Mouse (Mus musculus) heart, embryonic 12.5 days (tissue): Measurements from ENCODE around the gene Adgrl3. TPM values are rescaled to one million over a fixed set of nuclear protein-coding genes. Genes with fewer than 3 reads are reported as not detected.

ENCODE experiments used
- ATAC-seq: fragments of 200-750 bp; cut with Nextera tagmentation; 2 replicates; pipeline ENCODE4 v1.8.0; 2017; ENCODE audit warnings: moderate TSS enrichment, moderate library complexity; ENCODE audit not compliant: insufficient number of reproducible peaks, low FRiP score
- H3K27ac ChIP-seq: fragments of 300-500 bp; sonication (generic); 2 replicates; pipeline ENCODE4 v1.5.1; 2016; ENCODE audit warnings: mild to moderate bottlenecking, moderate library complexity; ENCODE audit not compliant: poor library complexity, severe bottlenecking
- H3K27me3 ChIP-seq: fragments of 300-500 bp; sonication (generic); replicated peaks from 2 replicates; pipeline ENCODE4 v1.6.1; 2016; ENCODE audit warnings: mild to moderate bottlenecking, moderate library complexity
- H3K36me3 ChIP-seq: fragments of 300-500 bp; sonication (generic); 2 replicates; pipeline ENCODE4 v1.6.1; 2016; ENCODE audit warnings: mild to moderate bottlenecking, moderate library complexity
- H3K4me1 ChIP-seq: fragments of 300-500 bp; sonication (generic); replicated peaks from 2 replicates; pipeline ENCODE4 v1.6.1; 2016; ENCODE audit warnings: mild to moderate bottlenecking
- H3K4me2 ChIP-seq: fragments of 300-500 bp; sonication (generic); 2 replicates; pipeline ENCODE4 v1.6.1; 2016; ENCODE audit warnings: mild to moderate bottlenecking, moderate library complexity
- H3K4me3 ChIP-seq: fragments of 300-500 bp; sonication (generic); 2 replicates; pipeline ENCODE4 v1.5.1; 2016; ENCODE audit warnings: mild to moderate bottlenecking
- H3K9ac ChIP-seq: fragments of 300-500 bp; sonication (generic); 2 replicates; pipeline ENCODE4 v1.6.1; 2016; ENCODE audit warnings: mild to moderate bottlenecking, moderate library complexity
- H3K9me3 ChIP-seq: fragments of 300-500 bp; sonication (generic); replicated peaks from 2 replicates; pipeline ENCODE4 v1.6.1; 2016; ENCODE audit warnings: mild to moderate bottlenecking, moderate library complexity
- WGBS: fragments of 180-500 bp; shearing (Covaris S2); methylation state at CpG from one replicate; pipeline ENCODE4 v1.1.7; 2016; 5-methylcytosine and 5-hydroxymethylcytosine counted together
- polyA plus RNA-seq: library from polyadenylated mRNA; unstranded; fragments of >200 nt; fragmentation: Nextera tagmentation; extraction: Ambion mirVana; gene quantifications from 2 replicates; pipeline ENCODE4 v1.2.1, GENCODE M21; 2016

The Adgrl3 gene
- polyA plus RNA-seq, 1 experiment from 2014 or later, result 9.2 TPM

DNA sequence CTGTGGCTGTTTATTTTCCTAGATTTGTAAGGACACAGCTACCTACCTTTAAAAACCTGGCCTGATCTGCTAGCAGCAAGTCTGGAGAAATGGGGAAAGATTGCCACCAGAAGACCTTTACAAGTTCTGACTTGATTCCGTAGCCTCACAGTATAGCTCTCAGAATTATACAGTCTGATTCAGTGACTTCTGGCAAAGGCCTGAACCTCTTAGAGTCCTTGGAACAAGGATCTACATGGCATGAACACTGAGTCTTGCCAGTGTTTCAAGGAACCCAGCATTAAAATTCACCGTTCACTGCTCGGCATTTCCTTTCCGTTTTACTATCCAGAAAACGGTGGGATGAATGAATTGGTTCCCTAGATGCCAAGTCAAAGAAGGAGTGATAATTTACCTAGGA is 756.3 kb downstream of the Adgrl3 start:
- H3K9me3 ChIP-seq, result no peaks in the 10 kb centered on the region
- H3K9ac ChIP-seq, result no peak overlapping the region
- no peak overlapping the region for H3K4me3 ChIP-seq
- ATAC-seq, result no peak
- no peaks in the 10 kb centered on the region for H3K27me3 ChIP-seq
- H3K4me2 ChIP-seq, result no peak overlapping the region
- no peaks in the 10 kb centered on the region; the same call in 1 of the 2 replicates for H3K4me1 ChIP-seq
- H3K27ac ChIP-seq, result no peak overlapping the region
- 78% methylated on average over 5 of the region's 5 CpGs for WGBS
- no peaks in the 10 kb centered on the region for H3K36me3 ChIP-seq

DNA sequence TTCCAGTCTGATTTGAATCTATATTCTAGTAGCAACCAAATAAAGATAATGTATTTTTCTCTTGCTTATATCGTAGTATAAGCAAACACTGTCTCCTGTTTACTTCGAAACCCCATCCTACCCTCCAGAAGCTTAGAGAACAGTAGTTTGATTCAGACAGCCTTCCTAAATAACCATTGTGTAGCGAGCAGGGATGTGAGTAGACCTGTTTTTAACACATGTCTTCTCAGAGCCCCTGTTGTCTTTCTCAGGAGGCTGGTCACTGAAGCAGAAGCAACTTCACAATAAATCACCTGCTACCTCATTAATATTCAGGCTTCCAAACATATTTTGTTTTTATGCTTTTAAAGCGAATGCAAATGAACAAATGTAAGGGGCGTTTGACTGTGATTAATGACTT is 756.8 kb downstream of the Adgrl3 start:
- no peak for ATAC-seq
- Histone ChIP-seq H3K9me3 (no peaks in the 10 kb centered on the region), H3K9ac (no peak overlapping the region), H3K4me2 (no peak overlapping the region), H3K27ac (no peak overlapping the region), H3K27me3 (no peaks in the 10 kb centered on the region), H3K4me3 (no peak overlapping the region), H3K36me3 (no peaks in the 10 kb centered on the region), H3K4me1 (no peaks in the 10 kb centered on the region; the same call in 1 of the 2 replicates)
- 79% methylated on average over 5 of the region's 5 CpGs for WGBS

DNA sequence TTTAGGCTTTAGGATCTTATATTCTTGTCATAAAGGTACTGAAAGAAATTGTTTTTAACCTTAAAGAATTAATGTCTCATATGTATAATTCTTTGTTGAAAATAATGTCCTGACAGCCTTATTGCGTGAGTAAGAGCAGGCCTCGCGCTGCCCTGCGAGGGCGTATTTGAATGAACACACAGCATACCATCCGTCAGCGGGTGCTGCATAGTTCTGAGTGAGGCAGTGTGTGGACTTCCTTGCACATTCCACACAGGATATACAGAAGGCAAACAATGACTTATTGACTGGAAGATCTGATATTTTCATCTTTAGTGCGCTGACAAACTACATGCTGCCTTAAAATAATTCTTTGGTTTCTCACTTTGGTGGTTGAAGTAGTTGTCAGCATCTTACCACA is 764.8 kb downstream of the Adgrl3 start:
- Histone ChIP-seq H3K27me3 (no peaks in the 10 kb centered on the region), H3K4me2 (no peak overlapping the region), H3K9me3 (no peaks in the 10 kb centered on the region), H3K36me3 (no peaks in the 10 kb centered on the region), H3K27ac (no peak overlapping the region), H3K4me3 (no peak overlapping the region), H3K9ac (no peak overlapping the region), H3K4me1 (peaks cover 3% of the 10 kb centered on the region; the same call in 1 of the 2 replicates)
- 42% methylated on average over 8 of the region's 8 CpGs for WGBS
- no peak for ATAC-seq

DNA sequence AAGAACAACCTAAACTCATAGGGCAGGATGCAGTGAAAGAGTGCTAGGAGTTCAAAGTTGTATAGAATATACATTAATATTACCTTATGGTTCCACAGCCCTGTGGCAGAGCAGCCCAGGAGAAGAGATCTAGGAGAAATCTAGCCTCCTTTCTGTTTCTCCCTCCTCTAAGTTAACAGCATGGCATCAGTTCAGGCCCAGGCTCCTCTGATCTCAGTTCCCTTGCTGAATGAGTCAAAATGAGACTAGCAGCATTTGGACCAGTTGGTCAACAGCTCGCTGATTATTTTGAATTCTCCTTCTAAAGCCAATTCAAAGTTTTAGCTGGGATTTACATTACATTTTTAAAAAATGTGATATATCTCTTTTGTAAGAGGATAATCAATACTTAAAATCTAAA is 770.8 kb downstream of the Adgrl3 start:
- no peak overlapping the region for H3K9ac ChIP-seq
- H3K4me1 ChIP-seq, result no peaks in the 10 kb centered on the region
- 80% methylated on average over 1 of the region's 1 CpGs for WGBS
- H3K4me3 ChIP-seq, result no peak overlapping the region
- no peak for ATAC-seq
- H3K4me2 ChIP-seq, result no peak overlapping the region
- no peaks in the 10 kb centered on the region for H3K9me3 ChIP-seq
- no peaks in the 10 kb centered on the region for H3K27me3 ChIP-seq
- H3K36me3 ChIP-seq, result peaks cover 7% of the 10 kb centered on the region; the same call in 1 of the 2 replicates
- H3K27ac ChIP-seq, result no peak overlapping the region

DNA sequence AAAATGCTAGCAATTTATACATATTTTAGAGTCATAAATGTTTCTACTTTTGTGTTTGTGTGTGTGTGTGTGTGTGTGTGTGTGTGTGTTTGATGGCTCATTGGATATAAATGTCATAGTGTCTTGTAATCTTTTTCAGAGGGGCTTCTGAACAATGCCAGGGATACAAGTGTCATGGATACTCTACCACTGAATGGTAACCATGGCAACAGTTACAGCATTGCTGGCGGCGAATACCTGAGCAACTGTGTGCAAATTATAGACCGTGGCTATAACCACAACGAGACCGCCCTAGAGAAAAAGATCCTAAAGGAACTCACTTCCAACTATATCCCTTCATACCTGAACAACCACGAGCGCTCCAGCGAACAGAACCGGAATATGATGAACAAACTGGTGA is 774.2 kb downstream of the Adgrl3 start:
- Histone ChIP-seq H3K4me3 (no peak overlapping the region), H3K4me1 (no peaks in the 10 kb centered on the region), H3K4me2 (no peak overlapping the region), H3K36me3 (peaks cover 7% of the 10 kb centered on the region; the same call in 1 of the 2 replicates), H3K9ac (no peak overlapping the region), H3K27me3 (no peaks in the 10 kb centered on the region), H3K9me3 (no peaks in the 10 kb centered on the region), H3K27ac (no peak overlapping the region)
- no peak for ATAC-seq
- 84% methylated on average over 9 of the region's 9 CpGs for WGBS

DNA sequence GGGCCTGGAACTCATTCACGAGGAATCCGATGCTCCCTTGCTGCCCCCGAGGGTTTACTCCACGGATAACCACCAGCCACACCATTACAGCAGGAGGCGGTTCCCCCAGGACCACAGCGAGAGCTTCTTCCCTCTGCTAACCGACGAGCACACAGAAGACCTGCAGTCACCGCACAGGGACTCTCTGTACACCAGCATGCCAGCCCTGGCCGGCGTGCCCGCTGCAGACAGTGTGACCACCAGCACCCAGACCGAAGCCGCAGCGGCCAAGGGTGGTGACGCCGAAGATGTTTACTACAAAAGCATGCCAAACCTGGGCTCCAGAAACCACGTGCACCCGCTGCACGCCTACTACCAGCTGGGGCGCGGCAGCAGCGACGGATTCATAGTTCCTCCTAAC is 774.7 kb downstream of the Adgrl3 start:
- Histone ChIP-seq H3K27ac (no peak overlapping the region), H3K4me2 (no peak overlapping the region), H3K4me1 (no peaks in the 10 kb centered on the region), H3K9ac (no peak overlapping the region), H3K27me3 (no peaks in the 10 kb centered on the region), H3K36me3 (peaks cover 7% of the 10 kb centered on the region; the same call in 1 of the 2 replicates), H3K9me3 (no peaks in the 10 kb centered on the region), H3K4me3 (no peak overlapping the region)
- no peak for ATAC-seq
- WGBS, result 80% methylated on average over 24 of the region's 24 CpGs

DNA sequence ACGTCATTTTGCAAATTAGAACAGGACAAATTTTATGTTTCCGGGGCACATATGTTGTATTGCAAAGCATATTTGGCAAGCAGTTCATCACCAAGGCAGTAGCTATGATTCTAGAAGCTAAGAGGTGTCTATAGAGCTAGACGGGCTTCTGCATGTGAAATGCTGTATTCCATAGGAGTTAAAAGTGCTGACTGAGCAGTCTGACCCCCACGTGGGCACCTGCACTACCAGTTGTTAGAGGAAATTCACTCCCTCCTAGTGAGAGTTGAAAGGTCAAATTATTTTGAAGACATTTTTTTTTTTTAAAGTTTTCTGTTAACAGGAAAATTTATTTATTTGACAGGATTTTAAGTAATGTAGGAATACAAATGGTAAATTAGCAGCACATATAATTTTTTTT is 776.2 kb downstream of the Adgrl3 start:
- no peak overlapping the region for H3K9ac ChIP-seq
- no peak overlapping the region for H3K4me3 ChIP-seq
- no peaks in the 10 kb centered on the region for H3K9me3 ChIP-seq
- no peak overlapping the region for H3K27ac ChIP-seq
- no peak for ATAC-seq
- no peaks in the 10 kb centered on the region for H3K27me3 ChIP-seq
- H3K36me3 ChIP-seq, result peaks cover 7% of the 10 kb centered on the region; the same call in 1 of the 2 replicates
- no peaks in the 10 kb centered on the region for H3K4me1 ChIP-seq
- no peak overlapping the region for H3K4me2 ChIP-seq
- WGBS, result 74% methylated on average over 4 of the region's 4 CpGs

DNA sequence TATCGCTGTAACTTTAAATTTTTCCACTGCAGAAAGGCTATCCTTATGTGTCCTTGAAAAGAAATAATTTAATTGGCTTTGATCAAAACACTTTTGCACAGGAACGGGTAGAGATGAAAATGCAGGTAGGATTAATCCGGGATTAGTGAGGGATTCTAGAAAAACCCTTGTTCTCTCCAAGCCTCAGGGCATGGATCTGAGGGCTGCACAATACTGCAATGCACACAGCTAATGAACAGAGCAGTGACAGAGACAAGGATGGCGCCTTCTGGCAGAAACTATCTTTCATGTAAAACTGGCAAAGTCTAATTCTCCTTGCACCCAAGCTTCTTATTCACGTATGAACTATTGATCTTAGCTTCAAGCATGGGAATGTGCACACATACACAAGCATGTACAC is 791.0 kb downstream of the Adgrl3 start:
- H3K4me2 ChIP-seq, result no peak overlapping the region
- no peak overlapping the region for H3K4me3 ChIP-seq
- H3K9ac ChIP-seq, result no peak overlapping the region
- H3K4me1 ChIP-seq, result no peaks in the 10 kb centered on the region
- no peak overlapping the region for H3K27ac ChIP-seq
- no peaks in the 10 kb centered on the region for H3K36me3 ChIP-seq
- ATAC-seq, result no peak
- H3K27me3 ChIP-seq, result no peaks in the 10 kb centered on the region
- WGBS, result 86% methylated on average over 5 of the region's 5 CpGs
- no peaks in the 10 kb centered on the region for H3K9me3 ChIP-seq

DNA sequence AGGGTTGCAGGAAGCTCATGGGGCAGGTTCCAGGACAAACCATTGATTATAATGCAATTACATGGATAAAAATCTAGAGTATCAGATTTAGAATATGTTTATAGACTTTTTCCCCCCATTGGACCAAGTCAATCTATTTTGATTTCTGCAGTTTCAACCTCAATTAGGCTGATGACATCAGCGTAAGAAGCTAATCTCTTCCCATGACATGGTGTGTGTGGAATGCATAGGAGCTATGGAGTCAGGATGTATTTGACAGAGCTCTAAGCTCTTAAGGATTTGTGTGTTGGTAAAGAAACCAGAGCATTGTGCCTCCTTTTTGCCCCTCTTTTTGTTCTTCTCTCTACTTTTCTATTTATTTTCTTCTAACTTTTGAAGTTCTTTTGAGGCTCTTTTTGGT is 812.1 kb downstream of the Adgrl3 start:
- H3K4me3 ChIP-seq, result no peak overlapping the region
- no peak for ATAC-seq
- no peaks in the 10 kb centered on the region for H3K4me1 ChIP-seq
- WGBS, result 76% methylated on average over 1 of the region's 1 CpGs
- H3K27ac ChIP-seq, result no peak overlapping the region
- H3K9me3 ChIP-seq, result no peaks in the 10 kb centered on the region; the same call in 1 of the 2 replicates
- no peak overlapping the region for H3K9ac ChIP-seq
- H3K27me3 ChIP-seq, result no peaks in the 10 kb centered on the region
- H3K4me2 ChIP-seq, result no peak overlapping the region
- H3K36me3 ChIP-seq, result no peaks in the 10 kb centered on the region

DNA sequence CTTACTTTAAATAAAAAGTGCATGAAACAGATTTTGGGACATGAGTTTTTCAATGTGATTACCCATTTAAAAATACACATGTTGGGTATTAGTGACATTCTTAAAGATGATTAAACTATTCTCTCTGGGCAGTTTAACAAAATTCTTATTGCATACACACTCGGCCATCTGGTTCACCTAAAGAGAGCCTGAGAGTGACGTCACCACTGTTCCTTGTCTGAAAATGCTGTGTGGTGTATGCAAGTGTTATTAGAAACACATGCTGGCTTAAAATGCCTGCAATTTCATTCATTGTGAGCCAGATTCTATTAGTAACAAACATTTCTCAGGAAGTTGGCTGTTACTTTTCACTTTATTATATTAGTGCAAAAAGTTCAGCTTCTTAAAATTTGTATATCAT is 812.7 kb downstream of the Adgrl3 start:
- WGBS, result 54% methylated on average over 2 of the region's 2 CpGs
- no peaks in the 10 kb centered on the region for H3K36me3 ChIP-seq
- no peak overlapping the region for H3K4me2 ChIP-seq
- ATAC-seq, result no peak
- H3K4me1 ChIP-seq, result no peaks in the 10 kb centered on the region
- H3K4me3 ChIP-seq, result no peak overlapping the region
- no peak overlapping the region for H3K9ac ChIP-seq
- no peak overlapping the region for H3K27ac ChIP-seq
- no peaks in the 10 kb centered on the region; the same call in 1 of the 2 replicates for H3K9me3 ChIP-seq
- H3K27me3 ChIP-seq, result no peaks in the 10 kb centered on the region

DNA sequence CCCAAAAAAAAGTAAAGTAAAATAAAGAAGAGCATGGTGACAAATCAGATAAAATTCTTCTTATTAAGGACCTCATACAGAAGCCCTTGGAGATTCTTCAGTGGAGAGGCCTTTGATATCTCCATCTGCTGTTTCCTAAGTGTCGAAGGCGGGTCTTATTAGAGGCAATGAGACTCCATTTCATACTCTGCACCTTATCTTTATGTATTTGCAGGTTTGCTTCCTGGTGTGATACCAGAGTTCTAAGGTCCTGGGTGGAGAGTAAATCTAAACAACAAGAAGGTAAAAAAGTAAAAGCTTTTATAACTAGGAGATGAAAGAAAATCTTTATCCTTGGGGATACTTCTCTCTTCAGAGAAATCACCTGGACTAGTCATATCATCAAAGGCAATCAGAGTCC is 817.9 kb downstream of the Adgrl3 start:
- no peaks in the 10 kb centered on the region for H3K27me3 ChIP-seq
- ATAC-seq, result no peak

DNA sequence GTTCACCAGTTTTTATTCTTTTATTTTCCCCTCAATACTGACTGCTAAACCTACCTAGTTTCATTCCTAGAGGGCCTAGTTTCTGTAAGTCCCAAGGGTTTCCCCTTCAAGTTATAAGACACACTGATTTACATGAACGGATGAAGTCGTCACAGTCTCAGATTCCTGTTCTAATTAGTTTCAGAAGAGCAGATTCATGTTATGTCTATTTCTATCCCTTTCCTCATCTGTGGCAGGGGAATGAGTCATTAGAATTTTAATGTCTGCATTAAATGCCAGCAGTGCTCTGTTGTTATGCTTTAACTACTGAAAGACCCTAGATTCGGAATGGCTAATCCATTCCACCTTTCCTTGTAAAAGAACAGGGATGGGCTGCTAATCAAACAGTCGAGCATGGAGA is 823.9 kb downstream of the Adgrl3 start:
- no peak for ATAC-seq
- no peaks in the 10 kb centered on the region for H3K4me1 ChIP-seq
- H3K27ac ChIP-seq, result no peak overlapping the region
- H3K9ac ChIP-seq, result no peak overlapping the region
- 59% methylated on average over 4 of the region's 4 CpGs for WGBS
- H3K27me3 ChIP-seq, result no peaks in the 10 kb centered on the region
- H3K4me2 ChIP-seq, result no peak overlapping the region
- no peaks in the 10 kb centered on the region for H3K36me3 ChIP-seq
- H3K4me3 ChIP-seq, result no peak overlapping the region
- no peaks in the 10 kb centered on the region for H3K9me3 ChIP-seq

More for the DNA sequence above, 817.9 kb downstream of the Adgrl3 start:
- H3K36me3 ChIP-seq, result no peaks in the 10 kb centered on the region
- no peak overlapping the region for H3K4me3 ChIP-seq
- no peaks in the 10 kb centered on the region for H3K4me1 ChIP-seq
- H3K9ac ChIP-seq, result no peak overlapping the region
- no peak overlapping the region for H3K27ac ChIP-seq
- H3K9me3 ChIP-seq, result no peaks in the 10 kb centered on the region; the same call in 1 of the 2 replicates
- WGBS, result 86% methylated on average over 2 of the region's 2 CpGs
- H3K4me2 ChIP-seq, result no peak overlapping the region
